24 mouse cellular contexts compared by ENCODE assay signal in the genomic region with DNA sequence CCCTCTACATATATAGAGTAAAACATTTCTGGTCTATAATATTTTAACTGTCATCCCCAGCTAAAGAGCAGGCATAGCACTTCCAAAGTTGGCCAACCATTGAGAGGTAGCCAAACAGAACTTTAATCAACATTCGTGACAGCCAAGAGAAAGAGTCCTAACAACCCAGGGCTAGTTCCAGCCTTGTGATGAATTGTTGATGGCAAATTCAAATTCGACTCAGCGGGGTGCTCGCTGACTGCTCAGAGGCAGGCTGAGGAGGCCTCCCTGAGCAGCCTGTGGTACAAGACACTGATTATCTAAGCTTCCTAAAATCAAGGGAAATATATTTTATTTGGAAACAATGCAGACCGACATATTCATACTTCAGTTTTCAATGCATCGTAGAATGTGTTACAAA.
DNase-seq lines count a peak whose midpoint lies in the region; ATAC-seq lines count a peak whose summit lies in the region.
"Had no signal": no experiment of that assay in that cellular context is flagged by ENCODE, and none has a peak within 500 bp of the region (broad histone marks: within the 10 kb centered on the region; RNA-seq: fewer than 3 reads in every experiment).

No protein-coding gene starts in this region.

- H3K4me1 ChIP-seq in hindbrain, embryonic 14.5 days (replicated peaks; ENCODE audit: control insufficient read depth, insufficient read depth, low read length) = no peaks in the 10 kb centered on the region
- H3K4me1 ChIP-seq in hindbrain, embryonic 12.5 days = no peaks in the 10 kb centered on the region
- H3K4me1 ChIP-seq: embryonic facial prominence, embryonic 15.5 days; heart, embryonic 10.5 days; liver, embryonic 13.5 days; midbrain, embryonic 13.5 days had no signal

- no peak overlapping the region for H3K9ac ChIP-seq in hindbrain, embryonic 14.5 days
- no peak overlapping the region for H3K9ac ChIP-seq in hindbrain, embryonic 12.5 days
- H3K9ac ChIP-seq: embryonic facial prominence, embryonic 15.5 days; liver, embryonic 13.5 days; midbrain, embryonic 13.5 days; neural tube, embryonic 15.5 days had no signal

- H3K27ac ChIP-seq in hindbrain, embryonic 14.5 days = no peak overlapping the region
- no peak overlapping the region for H3K27ac ChIP-seq in hindbrain, embryonic 12.5 days
- H3K27ac ChIP-seq: embryonic facial prominence, embryonic 15.5 days; heart, embryonic 10.5 days; liver, embryonic 13.5 days; midbrain, embryonic 13.5 days; neural tube, embryonic 15.5 days; stomach, postnatal 0 days had no signal

- 51% methylated on average over 6 of the region's 6 CpGs for WGBS in hindbrain, embryonic 14.5 days
- WGBS in hindbrain, embryonic 12.5 days = 60% methylated on average over 6 of the region's 6 CpGs

- no peak overlapping the region for H3K4me3 ChIP-seq in hindbrain, embryonic 14.5 days (replicated peaks; ENCODE audit: low read length)
- no peak overlapping the region for H3K4me3 ChIP-seq in hindbrain, embryonic 12.5 days
- H3K4me3 ChIP-seq: embryonic facial prominence, embryonic 15.5 days; heart, embryonic 10.5 days; liver, embryonic 13.5 days; midbrain, embryonic 13.5 days; myocyte; neural tube, embryonic 15.5 days had no signal

- no peaks in the 10 kb centered on the region for H3K9me3 ChIP-seq in hindbrain, embryonic 14.5 days (ENCODE audit: control insufficient read depth, low read length)
- H3K9me3 ChIP-seq in hindbrain, embryonic 12.5 days (replicated peaks) = no peaks in the 10 kb centered on the region
- H3K9me3 ChIP-seq: embryonic facial prominence, embryonic 15.5 days; heart, embryonic 10.5 days; liver, embryonic 13.5 days; midbrain, embryonic 13.5 days; neural tube, embryonic 15.5 days had no signal

- H3K27me3 ChIP-seq in hindbrain, embryonic 14.5 days (ENCODE audit: control insufficient read depth, insufficient read depth, low read length) = no peaks in the 10 kb centered on the region
- H3K27me3 ChIP-seq in hindbrain, embryonic 12.5 days = no peaks in the 10 kb centered on the region
- H3K27me3 ChIP-seq: embryonic facial prominence, embryonic 15.5 days; liver, embryonic 13.5 days; midbrain, embryonic 13.5 days; neural tube, embryonic 15.5 days had no signal

- peak; percentile 17 for DNase-seq in embryo, embryonic 11 days
- no peak for DNase-seq in embryo, embryonic 10 days (ENCODE audit: low spot score)
- DNase-seq in hindbrain, embryonic 14.5 days (ENCODE audit: low spot score) = peak; percentile 40
- DNase-seq in retina, embryonic 14.5 days (ENCODE audit: low spot score) = peak; percentile 24
- no peak for DNase-seq in retina, postnatal 1 day
- DNase-seq in urinary bladder, postnatal 10 days (ENCODE audit: low spot score) = no peak
- DNase-seq: adrenal gland, postnatal 25 days; cerebellum, adult 11-12 months; kidney, adult 9 months; kidney, postnatal 36 days; liver, embryonic 13.5 days; lung, adult 2 months; lung, postnatal 14 days; thymus, adult 2 months; thymus, postnatal 4 days had no signal

- ATAC-seq in hindbrain, embryonic 14.5 days (ENCODE audit: low FRiP score) = no peak
- ATAC-seq in hindbrain, embryonic 12.5 days (ENCODE audit: low FRiP score) = no peak
- ATAC-seq: CD4-positive, CD25-positive, alpha-beta regulatory T cell, adult 4 months; intestine, embryonic 16.5 days; midbrain, embryonic 13.5 days had no signal

- no peak overlapping the region for H3K4me2 ChIP-seq in hindbrain, embryonic 14.5 days (replicated peaks)
- no peak overlapping the region for H3K4me2 ChIP-seq in hindbrain, embryonic 12.5 days (replicated peaks)
- H3K4me2 ChIP-seq: embryonic facial prominence, embryonic 15.5 days; liver, embryonic 13.5 days; midbrain, embryonic 13.5 days; neural tube, embryonic 15.5 days had no signal

- no peaks in the 10 kb centered on the region for H3K36me3 ChIP-seq in hindbrain, embryonic 14.5 days (replicated peaks; ENCODE audit: control insufficient read depth, insufficient read depth)
- H3K36me3 ChIP-seq in hindbrain, embryonic 12.5 days = no peaks in the 10 kb centered on the region
- H3K36me3 ChIP-seq: embryonic facial prominence, embryonic 15.5 days; heart, embryonic 10.5 days; liver, embryonic 13.5 days; midbrain, embryonic 13.5 days; neural tube, embryonic 15.5 days had no signal

Comparison
In these comparisons a context has a peak if more than half of its experiments do, and no peak if none do; other contexts are left out.
1. DNase-seq: peak in embryo, embryonic 11 days (single experiment), hindbrain, embryonic 14.5 days (single experiment) and retina, embryonic 14.5 days (single experiment); none in embryo, embryonic 10 days (single experiment), retina, postnatal 1 day (single experiment) and urinary bladder, postnatal 10 days (single experiment).